Mouse (Mus musculus): Measurements from ENCODE around the gene Cldn5. TPM values are rescaled to one million over a fixed set of nuclear protein-coding genes. Genes with fewer than 3 reads are reported as not detected.

Cldn5 gene
- polyA plus RNA-seq, 1 experiment from 2014 or later, result not detected

- in situ Hi-C loops (cut with MboI; ENCODE audit: low pct_unique_long_range_greater_than_20kb), result no loop called here
- POLR2A ChIA-PET, result no interaction called here
- no peaks in the 10 kb centered on the region for H3K27me3 ChIP-seq
Observed at GRCm38 (mm10) chr16:18761734-18762133, 14.9 kb upstream of the Cldn5 start.

GRCm38 (mm10) chr16:18762960-18763359, 13.7 kb upstream of the Cldn5 start:
- CTCF ChIA-PET, result no interaction called here

More at GRCm38 (mm10) chr16:18761734-18762133, 14.9 kb upstream of the Cldn5 start:
- TF ChIP-seq CTCF (IDR thresholded peaks at IDR 0.05), result no peak
- CTCF ChIA-PET, result interaction anchor here (1.1 kb wide), 1 partner anchor 37 kb away, joined by 3 read pairs; no protein-coding TSS in a partner anchor
- DNase-seq (ENCODE audit: low read depth, low spot score) (no peak), ATAC-seq (no peak)

DNA sequence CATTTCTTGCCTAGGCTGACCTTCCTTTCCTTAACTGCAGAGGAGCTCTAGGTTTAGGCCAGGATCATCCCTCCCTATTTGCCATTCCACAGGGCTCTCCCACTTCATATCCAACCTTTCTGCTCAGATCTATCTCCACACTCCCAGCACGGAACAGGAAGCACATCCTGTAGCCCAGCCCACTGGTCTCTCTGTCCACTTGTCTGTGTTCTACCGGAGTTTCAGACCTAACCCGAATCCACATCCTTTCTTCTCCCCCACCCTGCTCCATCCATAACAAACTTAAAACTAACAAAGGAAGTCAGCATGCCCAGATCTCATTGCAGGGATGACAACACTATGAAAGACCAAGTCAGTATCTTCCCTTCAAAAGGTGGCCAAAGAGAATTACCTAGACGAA, 10.3 kb upstream of the Cldn5 start:
- no peak for TF ChIP-seq CTCF (IDR thresholded peaks at IDR 0.05)
- ChIA-PET CTCF (interaction anchor here (0.8 kb wide), 1 partner anchor 20 kb away, joined by 3 read pairs; no protein-coding TSS in a partner anchor), POLR2A (no interaction called here)
- in situ Hi-C loops (cut with MboI; ENCODE audit: low pct_unique_long_range_greater_than_20kb), result no loop called here
- H3K27me3 ChIP-seq, result no peaks in the 10 kb centered on the region
- no peak for ATAC-seq
- no peak for DNase-seq (ENCODE audit: low read depth, low spot score)

More at GRCm38 (mm10) chr16:18762960-18763359, 13.7 kb upstream of the Cldn5 start:
- H3K27me3 ChIP-seq, result no peaks in the 10 kb centered on the region
- POLR2A ChIA-PET, result no interaction called here
- no peak for TF ChIP-seq CTCF (IDR thresholded peaks at IDR 0.05)
- ATAC-seq (no peak), DNase-seq (ENCODE audit: low read depth, low spot score) (no peak)
- in situ Hi-C loops (cut with MboI; ENCODE audit: low pct_unique_long_range_greater_than_20kb), result no loop called here

GRCm38 (mm10) chr16:18769501-18769900, 7.1 kb upstream of the Cldn5 start:
- ATAC-seq (no peak), DNase-seq (ENCODE audit: low read depth, low spot score) (no peak)
- POLR2A ChIA-PET, result no interaction called here
- TF ChIP-seq CTCF (IDR thresholded peaks at IDR 0.05), result no peak
- no peaks in the 10 kb centered on the region for H3K27me3 ChIP-seq
- in situ Hi-C loops (cut with MboI; ENCODE audit: low pct_unique_long_range_greater_than_20kb), result no loop called here
- CTCF ChIA-PET, result no interaction called here

GRCm38 (mm10) chr16:18773936-18774335, 2.7 kb upstream of the Cldn5 start:
- DNase-seq (ENCODE audit: low read depth, low spot score) (no peak), ATAC-seq (no peak)
- POLR2A ChIA-PET, result no interaction called here
- no peak for TF ChIP-seq CTCF (IDR thresholded peaks at IDR 0.05)
- peaks cover 7% of the 10 kb centered on the region for H3K27me3 ChIP-seq
- in situ Hi-C loops (cut with MboI; ENCODE audit: low pct_unique_long_range_greater_than_20kb), result no loop called here
- CTCF ChIA-PET, result no interaction called here

DNA sequence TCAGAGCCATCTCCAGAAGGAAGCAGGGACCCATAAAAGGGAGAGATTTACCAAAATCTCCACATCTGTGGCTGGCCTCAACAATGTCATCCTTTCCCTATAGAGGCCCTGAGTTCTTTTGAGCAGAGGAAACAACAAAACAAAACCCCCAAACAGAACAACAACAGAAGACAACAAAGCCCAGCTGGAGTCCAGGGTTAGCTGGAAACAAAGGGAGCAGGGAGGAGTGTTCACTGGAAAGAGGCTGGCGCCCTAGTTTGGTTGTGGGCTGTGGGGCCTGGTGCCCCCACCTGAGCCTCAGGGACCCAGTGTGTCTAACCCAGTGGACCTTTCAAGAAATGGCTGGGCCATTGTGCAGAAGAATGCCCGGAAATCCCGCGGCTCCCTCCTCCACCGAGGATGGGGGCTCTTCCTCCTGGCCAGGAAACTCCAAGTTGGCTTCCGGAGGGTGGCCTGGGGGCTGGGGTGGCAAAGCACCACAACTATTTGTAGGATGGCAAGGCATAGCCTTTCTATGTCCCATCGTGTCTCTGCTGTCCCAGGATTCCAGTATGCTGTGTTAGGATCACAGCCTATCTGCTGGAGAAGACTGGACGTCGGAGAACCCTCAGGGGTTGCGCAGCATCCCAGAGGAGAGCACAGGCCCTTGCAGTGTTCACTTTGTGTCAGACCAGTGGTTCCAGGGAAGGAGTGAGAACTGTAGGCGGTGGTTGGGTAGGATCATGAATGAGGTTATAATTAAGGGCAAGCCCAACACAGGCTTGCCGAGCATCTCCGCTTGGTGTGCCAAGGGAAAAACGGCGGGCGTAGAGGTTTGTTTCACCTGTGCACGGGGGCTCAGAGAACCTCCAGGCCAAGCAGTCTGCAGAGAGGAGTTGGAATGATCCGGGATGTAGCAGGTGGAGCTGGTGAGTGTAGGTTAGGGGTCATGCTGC, 759 bp upstream of the Cldn5 start:
- ChIA-PET POLR2A (no interaction called here), CTCF (no interaction called here)
- H3K27me3 ChIP-seq, result peaks cover 7% of the 10 kb centered on the region
- in situ Hi-C loops (cut with MboI; ENCODE audit: low pct_unique_long_range_greater_than_20kb), result no loop called here
- DNase-seq (ENCODE audit: low read depth, low spot score) (no peak), ATAC-seq (no peak)
- no peak for TF ChIP-seq CTCF (IDR thresholded peaks at IDR 0.05)

DNA sequence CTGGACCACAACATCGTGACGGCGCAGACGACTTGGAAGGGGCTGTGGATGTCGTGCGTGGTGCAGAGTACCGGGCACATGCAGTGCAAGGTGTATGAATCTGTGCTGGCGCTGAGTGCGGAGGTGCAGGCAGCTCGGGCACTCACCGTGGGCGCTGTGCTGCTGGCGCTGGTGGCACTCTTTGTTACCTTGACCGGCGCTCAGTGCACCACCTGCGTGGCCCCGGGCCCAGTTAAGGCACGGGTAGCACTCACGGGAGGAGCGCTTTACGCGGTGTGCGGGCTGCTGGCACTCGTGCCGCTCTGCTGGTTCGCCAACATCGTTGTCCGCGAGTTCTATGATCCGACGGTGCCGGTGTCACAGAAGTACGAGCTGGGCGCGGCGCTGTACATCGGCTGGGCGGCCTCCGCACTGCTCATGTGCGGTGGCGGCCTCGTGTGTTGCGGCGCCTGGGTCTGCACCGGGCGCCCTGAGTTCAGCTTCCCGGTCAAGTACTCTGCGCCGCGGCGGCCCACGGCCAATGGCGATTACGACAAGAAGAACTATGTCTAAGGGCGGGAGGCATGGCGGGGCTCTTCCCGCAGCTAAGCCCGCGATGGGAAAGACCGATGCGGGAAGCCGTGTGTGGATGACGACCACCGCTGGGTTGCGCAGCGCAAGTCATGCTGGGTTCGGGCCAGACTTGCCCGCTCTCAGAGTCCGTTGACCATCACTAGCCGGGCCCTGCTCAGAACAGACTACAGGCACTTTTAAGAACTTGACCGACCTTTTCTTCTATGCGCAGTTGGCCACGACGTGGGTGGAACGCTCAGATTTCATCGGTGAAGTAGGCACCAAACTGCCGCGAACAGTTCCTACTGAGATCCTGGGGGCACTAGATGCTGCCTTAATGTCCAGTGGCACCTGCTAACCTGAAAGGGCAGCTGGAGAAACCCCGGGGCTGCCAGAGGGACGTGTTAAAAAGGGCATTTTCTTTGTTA, 744 bp downstream of the Cldn5 start:
- ATAC-seq (no peak), DNase-seq (ENCODE audit: low read depth, low spot score) (no peak)
- CTCF ChIA-PET, result no interaction called here
- no peak for TF ChIP-seq CTCF (IDR thresholded peaks at IDR 0.05)
- POLR2A ChIA-PET, result no interaction called here
- in situ Hi-C loops (cut with MboI; ENCODE audit: low pct_unique_long_range_greater_than_20kb), result no loop called here
- peaks cover 7% of the 10 kb centered on the region for H3K27me3 ChIP-seq

- TF ChIP-seq CTCF (IDR thresholded peaks at IDR 0.05), result no peak
- in situ Hi-C loops (cut with MboI; ENCODE audit: low pct_unique_long_range_greater_than_20kb), result no loop called here
- CTCF ChIA-PET, result no interaction called here
- no peak for DNase-seq (ENCODE audit: low read depth, low spot score)
- POLR2A ChIA-PET, result no interaction called here
- ATAC-seq, result no peak
- peaks cover 7% of the 10 kb centered on the region for H3K27me3 ChIP-seq
Observed at GRCm38 (mm10) chr16:18778461-18778860, 1.8 kb downstream of the Cldn5 start.

DNA sequence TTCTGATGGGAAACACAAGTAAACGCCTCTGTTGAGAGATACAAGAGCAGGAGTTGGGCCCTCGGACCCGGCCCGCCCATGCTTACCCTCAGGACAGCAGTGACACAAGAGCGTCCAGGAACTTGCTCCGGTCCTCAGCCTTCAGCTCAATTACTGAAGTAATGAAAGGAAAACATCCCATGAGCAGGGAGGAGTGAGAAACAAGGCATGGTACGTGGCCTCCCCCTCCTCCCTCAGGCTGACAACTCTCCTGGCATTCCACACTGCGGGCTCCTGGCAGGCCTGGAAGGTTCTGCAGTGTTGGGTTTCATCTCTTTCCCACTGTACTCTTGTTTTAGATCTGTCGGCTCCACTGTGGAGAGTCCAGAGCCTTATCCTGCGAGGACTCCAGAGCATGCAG, 5.2 kb downstream of the Cldn5 start:
- ATAC-seq, result no peak
- no peak for DNase-seq (ENCODE audit: low read depth, low spot score)

GRCm38 (mm10) chr16:18785025-18785424, 8.4 kb downstream of the Cldn5 start:
- no peak for DNase-seq (ENCODE audit: low read depth, low spot score)
- in situ Hi-C loops (cut with MboI; ENCODE audit: low pct_unique_long_range_greater_than_20kb), result no loop called here
- POLR2A ChIA-PET, result interaction anchor here (0.6 kb wide), 1 partner anchor 89 kb away, joined by 4 read pairs; no protein-coding TSS in a partner anchor
- no peak for TF ChIP-seq CTCF (IDR thresholded peaks at IDR 0.05)
- no peaks in the 10 kb centered on the region for H3K27me3 ChIP-seq
- no peak for ATAC-seq
- CTCF ChIA-PET, result no interaction called here

More for the DNA sequence above, 5.2 kb downstream of the Cldn5 start:
- CTCF ChIA-PET, result no interaction called here
- no peak for TF ChIP-seq CTCF (IDR thresholded peaks at IDR 0.05)
- H3K27me3 ChIP-seq, result peaks cover 7% of the 10 kb centered on the region
- POLR2A ChIA-PET, result no interaction called here
- in situ Hi-C loops (cut with MboI; ENCODE audit: low pct_unique_long_range_greater_than_20kb), result no loop called here
